Mouse (Mus musculus) liver, embryonic 11.5 days (tissue): ENCODE data around the gene Clba1. TPM values are rescaled to one million over a fixed set of nuclear protein-coding genes. Genes with fewer than 3 reads are reported as not detected.

Source experiments
- ATAC-seq: fragments of 200-750 bp; cut with Nextera tagmentation; replicated peaks from 2 replicates; pipeline ENCODE4 v1.8.0; 2017; ENCODE audit warnings: moderate number of reproducible peaks, mild to moderate bottlenecking, moderate TSS enrichment, moderate library complexity; ENCODE audit not compliant: low FRiP score
- DNase-seq: peaks from one replicate; pipeline ENCODE4 v3.0.0-alpha.2; 2017; ENCODE audit warnings: low spot score
- H3K27ac ChIP-seq: fragments of 300-500 bp; sonication (generic); 2 replicates; pipeline ENCODE4 v1.5.1; 2014; ENCODE audit warnings: mild to moderate bottlenecking, low read depth, low read length, control low read depth
- H3K27me3 ChIP-seq: fragments of 300-500 bp; sonication (generic); replicated peaks from 2 replicates; pipeline ENCODE4 v1.6.1; 2014; ENCODE audit warnings: low read length, mixed read lengths; ENCODE audit not compliant: control insufficient read depth, insufficient read depth
- H3K36me3 ChIP-seq: fragments of 300-500 bp; sonication (generic); 2 replicates; pipeline ENCODE4 v1.6.1; 2014; ENCODE audit warnings: mild to moderate bottlenecking, low read length, moderate library complexity, mixed read lengths; ENCODE audit not compliant: control insufficient read depth, insufficient read depth
- H3K4me1 ChIP-seq: fragments of 300-500 bp; sonication (generic); replicated peaks from 2 replicates; pipeline ENCODE4 v1.6.1; 2014; ENCODE audit warnings: low read length, mixed read lengths; ENCODE audit not compliant: control insufficient read depth, insufficient read depth
- H3K4me2 ChIP-seq: fragments of 300-500 bp; sonication (generic); 2 replicates; pipeline ENCODE4 v1.6.1; 2014; ENCODE audit warnings: mild to moderate bottlenecking, control low read depth, moderate library complexity
- H3K4me3 ChIP-seq: fragments of 300-500 bp; sonication (generic); 2 replicates; pipeline ENCODE4 v1.5.1; 2014; ENCODE audit warnings: low read depth, low read length, control low read depth
- H3K9ac ChIP-seq: fragments of 300-500 bp; sonication (generic); 2 replicates; pipeline ENCODE4 v1.6.1; 2014; ENCODE audit warnings: low read depth, low read length, control low read depth
- H3K9me3 ChIP-seq: fragments of 300-500 bp; sonication (generic); 2 replicates; pipeline ENCODE4 v1.6.1; 2016; ENCODE audit warnings: low read length, inconsistent platforms, mixed read lengths; ENCODE audit not compliant: control insufficient read depth
- WGBS: fragments of 180-500 bp; shearing (Covaris S2); extraction: QIAGEN DNeasy Blood & Tissue Kit; methylation state at CpG from one replicate; pipeline ENCODE4 v1.1.7; 2014; 5-methylcytosine and 5-hydroxymethylcytosine counted together
- polyA plus RNA-seq: library from polyadenylated mRNA; unstranded; fragments of >200 nt; fragmentation: Nextera tagmentation; extraction: Ambion mirVana; gene quantifications from 2 replicates; pipeline ENCODE4 v1.2.1, GENCODE M21; 2014

The Clba1 gene
- polyA plus RNA-seq, 1 experiment from 2014 or later: 2.2 TPM

- Histone ChIP-seq H3K27me3 (no peaks in the 10 kb centered on the region), H3K36me3 (no peaks in the 10 kb centered on the region), H3K9me3 (no peaks in the 10 kb centered on the region), H3K4me2 (no peak overlapping the region), H3K9ac (no peak overlapping the region), H3K4me1 (no peaks in the 10 kb centered on the region), H3K4me3 (no peak overlapping the region), H3K27ac (no peak overlapping the region)
- no peak for DNase-seq
- no peak for ATAC-seq
- 84% methylated on average over 7 of the region's 7 CpGs for WGBS
Measured at GRCm38 (mm10) chr12:112766586-112766985, 42.2 kb upstream of the Clba1 start.

GRCm38 (mm10) chr12:112767036-112767890 is 41.5 kb upstream of the Clba1 start:
- Histone ChIP-seq H3K4me2 (no peak overlapping the region), H3K4me3 (no peak overlapping the region), H3K9me3 (no peaks in the 10 kb centered on the region), H3K36me3 (no peaks in the 10 kb centered on the region), H3K9ac (no peak overlapping the region), H3K4me1 (no peaks in the 10 kb centered on the region), H3K27ac (no peak overlapping the region), H3K27me3 (0 out of 2 replicates have a peak, but pooled peaks cover 2% of the 10 kb centered on the region)
- no peak for ATAC-seq
- no peak for DNase-seq
- WGBS: 90% methylated on average over 16 of the region's 16 CpGs

- no peaks in the 10 kb centered on the region for H3K9me3 ChIP-seq
- no peak overlapping the region for H3K4me3 ChIP-seq
- H3K4me2 ChIP-seq: no peak overlapping the region
- DNase-seq: no peak
- H3K27ac ChIP-seq: no peak overlapping the region
- no peak for ATAC-seq
- 0 out of 2 replicates have a peak, but pooled peaks cover 2% of the 10 kb centered on the region for H3K27me3 ChIP-seq
- H3K9ac ChIP-seq: no peak overlapping the region
- no peaks in the 10 kb centered on the region for H3K4me1 ChIP-seq
- WGBS: 82% methylated on average over 8 of the region's 8 CpGs
- H3K36me3 ChIP-seq: no peaks in the 10 kb centered on the region
Measured at GRCm38 (mm10) chr12:112768166-112768565, 40.6 kb upstream of the Clba1 start.

GRCm38 (mm10) chr12:112769031-112769430 is 39.7 kb upstream of the Clba1 start:
- no peak for DNase-seq

GRCm38 (mm10) chr12:112769751-112770150 is 39.0 kb upstream of the Clba1 start:
- H3K27me3 ChIP-seq: 0 out of 2 replicates have a peak, but pooled peaks cover 2% of the 10 kb centered on the region
- H3K27ac ChIP-seq: no peak overlapping the region
- no peaks in the 10 kb centered on the region for H3K36me3 ChIP-seq
- no peaks in the 10 kb centered on the region for H3K4me1 ChIP-seq
- H3K4me3 ChIP-seq: no peak overlapping the region
- DNase-seq: no peak
- H3K9me3 ChIP-seq: no peaks in the 10 kb centered on the region
- H3K9ac ChIP-seq: no peak overlapping the region
- ATAC-seq: no peak
- WGBS: 73% methylated on average over 2 of the region's 2 CpGs
- H3K4me2 ChIP-seq: no peak overlapping the region

More at GRCm38 (mm10) chr12:112769031-112769430, 39.7 kb upstream of the Clba1 start:
- Histone ChIP-seq H3K36me3 (no peaks in the 10 kb centered on the region), H3K27ac (no peak overlapping the region), H3K27me3 (0 out of 2 replicates have a peak, but pooled peaks cover 2% of the 10 kb centered on the region), H3K4me1 (no peaks in the 10 kb centered on the region), H3K4me3 (no peak overlapping the region), H3K4me2 (no peak overlapping the region), H3K9ac (no peak overlapping the region), H3K9me3 (no peaks in the 10 kb centered on the region)
- ATAC-seq: no peak
- 72% methylated on average over 6 of the region's 6 CpGs for WGBS

- H3K4me2 ChIP-seq: no peak overlapping the region
- no peak for ATAC-seq
- WGBS: 75% methylated on average over 4 of the region's 4 CpGs
- no peak overlapping the region for H3K4me3 ChIP-seq
- H3K36me3 ChIP-seq: no peaks in the 10 kb centered on the region
- 0 out of 2 replicates have a peak, but pooled peaks cover 3% of the 10 kb centered on the region for H3K9me3 ChIP-seq
- no peaks in the 10 kb centered on the region for H3K4me1 ChIP-seq
- DNase-seq: no peak
- no peak overlapping the region for H3K27ac ChIP-seq
- H3K9ac ChIP-seq: no peak overlapping the region
- H3K27me3 ChIP-seq: 0 out of 2 replicates have a peak, but pooled peaks cover 2% of the 10 kb centered on the region
Measured at GRCm38 (mm10) chr12:112770396-112770795, 38.3 kb upstream of the Clba1 start.

- DNase-seq: no peak
- H3K4me2 ChIP-seq: no peak overlapping the region
- H3K9ac ChIP-seq: no peak overlapping the region
- 83% methylated on average over 14 of the region's 14 CpGs for WGBS
- H3K4me3 ChIP-seq: no peak overlapping the region
- 0 out of 2 replicates have a peak, but pooled peaks cover 2% of the 10 kb centered on the region for H3K27me3 ChIP-seq
- H3K9me3 ChIP-seq: 0 out of 2 replicates have a peak, but pooled peaks cover 4% of the 10 kb centered on the region
- no peaks in the 10 kb centered on the region for H3K36me3 ChIP-seq
- no peak overlapping the region for H3K27ac ChIP-seq
- no peaks in the 10 kb centered on the region for H3K4me1 ChIP-seq
- no peak for ATAC-seq
Measured at GRCm38 (mm10) chr12:112772306-112772705, 36.4 kb upstream of the Clba1 start.

GRCm38 (mm10) chr12:112773366-112773765 is 35.4 kb upstream of the Clba1 start:
- no peak overlapping the region; the same call in 1 of the 2 replicates for H3K9ac ChIP-seq
- ATAC-seq (no peak), DNase-seq (no peak)
- H3K27ac ChIP-seq: no peak overlapping the region
- 30% methylated on average over 9 of the region's 9 CpGs for WGBS
- H3K36me3 ChIP-seq: no peaks in the 10 kb centered on the region
- no peak overlapping the region for H3K4me2 ChIP-seq
- no peaks in the 10 kb centered on the region for H3K4me1 ChIP-seq
- H3K9me3 ChIP-seq: 0 out of 2 replicates have a peak, but pooled peaks cover 4% of the 10 kb centered on the region
- H3K27me3 ChIP-seq: 0 out of 2 replicates have a peak, but pooled peaks cover 2% of the 10 kb centered on the region
- H3K4me3 ChIP-seq: no peak overlapping the region
